In genomic region chr9:37655961-37656360, GRCm38 (mm10) we compare ENCODE assay signal across 9 mouse cellular contexts. TPM values are rescaled to one million over a fixed set of nuclear protein-coding genes. Genes with fewer than 3 reads are reported as not detected.
DNase-seq lines count a peak whose midpoint lies in the region; ATAC-seq lines count a peak whose summit lies in the region.
"Had no signal": no experiment of that assay in that cellular context is flagged by ENCODE, and none has a peak within 500 bp of the region (broad histone marks: within the 10 kb centered on the region; RNA-seq: fewer than 3 reads in every experiment).

No protein-coding gene starts in this region.

- no peak overlapping the region for H3K9ac ChIP-seq in neural tube, embryonic 11.5 days (ENCODE audit: low read length)
- peak overlapping the region; percentile 66; the same call in 1 of the 2 replicates for H3K9ac ChIP-seq in embryonic facial prominence, embryonic 15.5 days
- peak overlapping the region; percentile 87; the same call in 1 of the 2 replicates for H3K9ac ChIP-seq in limb, embryonic 15.5 days
- peak overlapping the region; percentile 43; the same call in 1 of the 2 replicates for H3K9ac ChIP-seq in stomach, embryonic 16.5 days (ENCODE audit: low read length)

- ATAC-seq in neural tube, embryonic 11.5 days (ENCODE audit: insufficient read depth, low FRiP score, low TSS enrichment) = no peak
- no peak for ATAC-seq in embryonic facial prominence, embryonic 15.5 days (ENCODE audit: insufficient number of reproducible peaks, low FRiP score, low TSS enrichment, low read depth)
- ATAC-seq in limb, embryonic 15.5 days (ENCODE audit: insufficient number of reproducible peaks, low FRiP score, low TSS enrichment, low read depth) = no peak
- ATAC-seq in stomach, embryonic 16.5 days (ENCODE audit: insufficient read depth, low FRiP score) = no peak

- H3K4me2 ChIP-seq in neural tube, embryonic 11.5 days (ENCODE audit: low read depth) = peak overlapping the region; percentile 78
- H3K4me2 ChIP-seq in embryonic facial prominence, embryonic 15.5 days (replicated peaks) = peak overlapping the region; percentile 57
- peak overlapping the region; percentile 61 for H3K4me2 ChIP-seq in limb, embryonic 15.5 days
- H3K4me2 ChIP-seq in stomach, embryonic 16.5 days (ENCODE audit: low read depth, low read length) = peak overlapping the region; percentile 70

- peaks cover 5% of the 10 kb centered on the region; the same call in 1 of the 2 replicates for H3K36me3 ChIP-seq in neural tube, embryonic 11.5 days (ENCODE audit: control insufficient read depth, insufficient read depth, low read length)
- H3K36me3 ChIP-seq in embryonic facial prominence, embryonic 15.5 days = peaks cover 32% of the 10 kb centered on the region
- H3K36me3 ChIP-seq in limb, embryonic 15.5 days = peaks cover 32% of the 10 kb centered on the region
- peaks cover 25% of the 10 kb centered on the region for H3K36me3 ChIP-seq in stomach, embryonic 16.5 days (ENCODE audit: control insufficient read depth, insufficient read depth, low read length)

- peak overlapping the region; percentile 67 for H3K4me3 ChIP-seq in neural tube, embryonic 11.5 days (ENCODE audit: low read depth, low read length)
- H3K4me3 ChIP-seq in embryonic facial prominence, embryonic 15.5 days (replicated peaks) = peak overlapping the region; percentile 87
- peak overlapping the region; percentile 77 for H3K4me3 ChIP-seq in limb, embryonic 15.5 days
- peak overlapping the region; percentile 74 for H3K4me3 ChIP-seq in stomach, embryonic 16.5 days (replicated peaks; ENCODE audit: low read length)

- no peaks in the 10 kb centered on the region; the same call in 1 of the 2 replicates for H3K4me1 ChIP-seq in neural tube, embryonic 11.5 days (ENCODE audit: control insufficient read depth, insufficient read depth, low read length)
- H3K4me1 ChIP-seq in embryonic facial prominence, embryonic 15.5 days = peaks cover 7% of the 10 kb centered on the region; the same call in 1 of the 2 replicates
- peaks cover 6% of the 10 kb centered on the region; the same call in 1 of the 2 replicates for H3K4me1 ChIP-seq in limb, embryonic 15.5 days
- peaks cover 7% of the 10 kb centered on the region for H3K4me1 ChIP-seq in stomach, embryonic 16.5 days (ENCODE audit: control insufficient read depth, insufficient read depth, low read length)

- WGBS in neural tube, embryonic 11.5 days = 73% methylated on average over 8 of the region's 8 CpGs
- 52% methylated on average over 8 of the region's 8 CpGs for WGBS in embryonic facial prominence, embryonic 15.5 days
- 51% methylated on average over 8 of the region's 8 CpGs for WGBS in limb, embryonic 15.5 days
- 43% methylated on average over 8 of the region's 8 CpGs for WGBS in stomach, embryonic 16.5 days

- no peaks in the 10 kb centered on the region for H3K9me3 ChIP-seq in neural tube, embryonic 11.5 days (ENCODE audit: control insufficient read depth, low read length)
- H3K9me3 ChIP-seq in embryonic facial prominence, embryonic 15.5 days (replicated peaks) = no peaks in the 10 kb centered on the region
- no peaks in the 10 kb centered on the region for H3K9me3 ChIP-seq in limb, embryonic 15.5 days
- no peaks in the 10 kb centered on the region for H3K9me3 ChIP-seq in stomach, embryonic 16.5 days (replicated peaks; ENCODE audit: control insufficient read depth, low read length)

- no peak overlapping the region for H3K27ac ChIP-seq in neural tube, embryonic 11.5 days (ENCODE audit: low read depth, low read length)
- H3K27ac ChIP-seq in embryonic facial prominence, embryonic 15.5 days (replicated peaks) = no peak overlapping the region
- H3K27ac ChIP-seq in limb, embryonic 15.5 days = 0 out of 2 replicates have a peak overlapping the region, but pooled peaks have one; percentile 97
- H3K27ac ChIP-seq in stomach, embryonic 16.5 days (ENCODE audit: low read length) = no peak overlapping the region

- DNase-seq in neural tube, embryonic 11.5 days (ENCODE audit: low spot score) = no peak
- DNase-seq in neural tube, embryonic 10.5 days (ENCODE audit: extremely low spot score, low spot score) = no peak
- no peak for DNase-seq in cerebellum, adult 9-11 months
- no peak for DNase-seq in gastrocnemius, adult 18-20 months (ENCODE audit: low spot score)
- no peak for DNase-seq in cerebellum, postnatal 14 days

- H3K27me3 ChIP-seq in neural tube, embryonic 11.5 days (ENCODE audit: control insufficient read depth, insufficient read depth, low read length) = no peaks in the 10 kb centered on the region
- H3K27me3 ChIP-seq in embryonic facial prominence, embryonic 15.5 days = no peaks in the 10 kb centered on the region
- H3K27me3 ChIP-seq in limb, embryonic 15.5 days = no peaks in the 10 kb centered on the region
- H3K27me3 ChIP-seq in stomach, embryonic 16.5 days (ENCODE audit: control insufficient read depth, insufficient read depth, low read length) = no peaks in the 10 kb centered on the region

RNA-seq across cellular contexts. Expression of gene Tbrg1, which starts 1.2 kb away (rescaled TPM):
- polyA plus RNA-seq in neural tube, embryonic 11.5 days (2014; fragmentation: Nextera tagmentation; extraction: Ambion mirVana) = 135 and 142 TPM in 2 replicates
- polyA plus RNA-seq in embryonic facial prominence, embryonic 15.5 days (2015; fragmentation: Nextera tagmentation; extraction: Ambion mirVana) = 179 and 192 TPM in 2 replicates
- polyA plus RNA-seq in limb, embryonic 15.5 days (2015; fragmentation: Nextera tagmentation; extraction: Ambion mirVana) = 204 and 207 TPM in 2 replicates
- 154 and 162 TPM in 2 replicates for polyA plus RNA-seq in stomach, embryonic 16.5 days (2015; fragmentation: Nextera tagmentation; extraction: Ambion mirVana)
- total RNA-seq in gastrocnemius, adult 18-20 months (2021) = 10 to 100 TPM; 30.6 to 33.3 TPM

RNA-seq across cellular contexts. Expression of gene Panx3, which starts 13.1 kb away (rescaled TPM):
- polyA plus RNA-seq in neural tube, embryonic 11.5 days (2014; fragmentation: Nextera tagmentation; extraction: Ambion mirVana) = not detected in 2 replicates
- 38.1 TPM in 2 replicates for polyA plus RNA-seq in embryonic facial prominence, embryonic 15.5 days (2015; fragmentation: Nextera tagmentation; extraction: Ambion mirVana)
- polyA plus RNA-seq in limb, embryonic 15.5 days (2015; fragmentation: Nextera tagmentation; extraction: Ambion mirVana) = 25.4 and 26.3 TPM in 2 replicates
- not detected in 2 replicates for polyA plus RNA-seq in stomach, embryonic 16.5 days (2015; fragmentation: Nextera tagmentation; extraction: Ambion mirVana)
- total RNA-seq in gastrocnemius, adult 18-20 months (2021) = not detected
- polyA plus RNA-seq: large intestine, adult 2 months had no signal

RNA-seq across cellular contexts. Expression of gene Spa17, which starts 42.4 kb away (rescaled TPM):
- polyA plus RNA-seq in neural tube, embryonic 11.5 days (2014; fragmentation: Nextera tagmentation; extraction: Ambion mirVana) = 13.3 and 16.0 TPM in 2 replicates
- polyA plus RNA-seq in embryonic facial prominence, embryonic 15.5 days (2015; fragmentation: Nextera tagmentation; extraction: Ambion mirVana) = 11.6 and 18.1 TPM in 2 replicates
- 5.1 and 5.5 TPM in 2 replicates for polyA plus RNA-seq in limb, embryonic 15.5 days (2015; fragmentation: Nextera tagmentation; extraction: Ambion mirVana)
- polyA plus RNA-seq in stomach, embryonic 16.5 days (2015; fragmentation: Nextera tagmentation; extraction: Ambion mirVana) = 4.7 and 5.7 TPM in 2 replicates
- total RNA-seq in gastrocnemius, adult 18-20 months (2021) = 1 to 10 TPM; 2.8 to 3.5 TPM

Comparison
In these comparisons a context has a peak if more than half of its experiments do, and no peak if none do; other contexts are left out.
1. RNA of gene Panx3, which starts 13.1 kb away (polyA plus RNA-seq): 38.1 TPM in embryonic facial prominence, embryonic 15.5 days and 25.4 to 26.3 TPM in limb, embryonic 15.5 days; not detected in neural tube, embryonic 11.5 days and not detected in stomach, embryonic 16.5 days; every median in the first group is over 10 times any median in the second.
2. Peak in every context shown above with its lines, with median percentiles within 50 percentile points of each other: H3K4me2 ChIP-seq and H3K4me3 ChIP-seq.